Mouse (Mus musculus) CH12.LX (cell line): ENCODE measurements at regions not wholly inside any gene's neighbourhood (a gene's known extent, or its start where the extent isn't known, plus 50 kb on each side); places are given as distances from the start of the nearest gene placed in this dataset.

ENCODE experiments used
- HCFC1 ChIP-seq: IDR thresholded peaks from 2 replicates; pipeline ENCODE4 v1.6.1; 2012; ENCODE audit warnings: low read depth, mild to moderate bottlenecking, inconsistent platforms, low read length, improper control_type of control experiment
- MAFK ChIP-seq: IDR thresholded peaks from 2 replicates; pipeline ENCODE4 v1.6.1; 2011; ENCODE audit warnings: low read length, improper control_type of control experiment; ENCODE audit not compliant: insufficient replicate concordance
- POLR2A ChIP-seq: IDR thresholded peaks from 2 replicates; pipeline ENCODE4 v1.6.1; 2011; ENCODE audit warnings: low read depth, mild to moderate bottlenecking, improper control_type of control experiment, low read length
- SIN3A ChIP-seq: IDR thresholded peaks from 2 replicates; pipeline ENCODE4 v1.6.1; 2012; ENCODE audit warnings: low read length, improper control_type of control experiment, inconsistent platforms
- USF2 ChIP-seq: conservative IDR thresholded peaks from 2 replicates; pipeline ENCODE4 v1.6.1; 2011; ENCODE audit warnings: low read depth, low read length, improper control_type of control experiment

DNA sequence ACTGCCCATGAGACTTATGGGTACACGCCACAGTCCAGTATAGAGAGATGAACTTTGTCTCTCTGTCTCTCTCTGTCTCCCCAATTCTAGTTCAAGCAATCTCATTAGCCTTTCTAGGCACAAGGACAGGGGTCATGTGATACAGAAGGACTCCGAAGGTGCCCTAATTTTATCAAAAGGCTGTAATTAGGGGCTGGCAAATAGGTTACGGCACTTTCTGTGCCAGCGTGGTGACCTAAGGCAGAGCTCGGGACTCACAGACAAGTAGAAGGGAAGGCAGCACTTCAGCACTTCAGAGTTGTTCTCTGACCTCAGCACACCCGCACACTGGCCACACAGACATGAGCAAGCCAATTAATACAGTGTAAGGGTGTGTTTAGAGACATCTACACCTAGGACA is 119.2 kb upstream of the Haao start:
- TF ChIP-seq MAFK: no peak
- TF ChIP-seq POLR2A: no peak
- no peak for TF ChIP-seq USF2
- no peak for TF ChIP-seq HCFC1
- TF ChIP-seq SIN3A: no peak
